Mouse (Mus musculus): ENCODE results near the gene Ifna1.

GRCm38 (mm10) chr4:88815928-88816327, 34.0 kb upstream of the Ifna1 start, which contains the start of gene Ifna7:
- TF ChIP-seq ZNF384 (IDR thresholded peaks at IDR 0.05; ENCODE audit: low read depth, low read length) = no peak
- TF ChIP-seq POLR2A (IDR thresholded peaks at IDR 0.05; ENCODE audit: low read depth, low read length) = no peak
- TF ChIP-seq CTCF (conservative IDR thresholded peaks at IDR 0.05 in 1 of 2, IDR thresholded peaks at IDR 0.05 in 1 of 2; ENCODE audit: low read depth in 2 of 2, low read length in 2 of 2) = no peak
- TF ChIP-seq EP300 (IDR thresholded peaks at IDR 0.05; ENCODE audit: low read length) = no peak
- TF ChIP-seq USF1 (IDR thresholded peaks at IDR 0.05; ENCODE audit: low read depth, low read length) = no peak
- TF ChIP-seq MYC (IDR thresholded peaks at IDR 0.05; ENCODE audit: low read depth, low read length) = no peak
- no peak for TF ChIP-seq JUND (conservative IDR thresholded peaks at IDR 0.05; ENCODE audit: low read depth, low read length)
- no peak for TF ChIP-seq JUN (IDR thresholded peaks at IDR 0.05; ENCODE audit: insufficient read depth, low read depth, low read length)
- TF ChIP-seq MAX (IDR thresholded peaks at IDR 0.05; ENCODE audit: low read length) = no peak
- TF ChIP-seq BHLHE40 (IDR thresholded peaks at IDR 0.05; ENCODE audit: low read depth, low read length) = no peak
- no peak for TF ChIP-seq IRF4 (IDR thresholded peaks at IDR 0.05; ENCODE audit: low read depth, low read length)

All from CH12.LX (cell line).